Mouse (Mus musculus) hindbrain, postnatal 0 days (tissue): Measurements from ENCODE around the gene Ccdc189. TPM values are rescaled to one million over a fixed set of nuclear protein-coding genes. Genes with fewer than 3 reads are reported as not detected.

Experiments used
- ATAC-seq: fragments of 200-750 bp; cut with Nextera tagmentation; 2 replicates; pipeline ENCODE4 v1.8.0; 2017; ENCODE audit warnings: mild to moderate bottlenecking, moderate TSS enrichment, moderate library complexity
- DNase-seq: peaks from one replicate; pipeline ENCODE4 v3.0.0-alpha.2; 2015; ENCODE audit warnings: low spot score
- H3K27ac ChIP-seq: fragments of 300-500 bp; sonication (generic); 2 replicates; pipeline ENCODE4 v1.5.1; 2014; ENCODE audit warnings: mild to moderate bottlenecking
- H3K27me3 ChIP-seq: fragments of 300-500 bp; sonication (generic); 2 replicates; pipeline ENCODE4 v1.6.1; 2014; ENCODE audit warnings: low read length, mixed read lengths; ENCODE audit not compliant: insufficient read depth
- H3K36me3 ChIP-seq: fragments of 300-500 bp; sonication (generic); 2 replicates; pipeline ENCODE4 v1.6.1; 2014; ENCODE audit warnings: low read length, mixed read lengths; ENCODE audit not compliant: insufficient read depth
- H3K4me1 ChIP-seq: fragments of 300-500 bp; sonication (generic); 2 replicates; pipeline ENCODE4 v1.6.1; 2014; ENCODE audit warnings: antibody characterized with exemption, low read length, mixed read lengths; ENCODE audit not compliant: insufficient read depth
- H3K4me2 ChIP-seq: fragments of 300-500 bp; sonication (generic); 2 replicates; pipeline ENCODE4 v1.6.1; 2014; ENCODE audit warnings: low read depth, mild to moderate bottlenecking, low read length, moderate library complexity, mixed read lengths
- H3K4me3 ChIP-seq: fragments of 300-500 bp; sonication (generic); 2 replicates; pipeline ENCODE4 v1.5.1; 2014; ENCODE audit warnings: low read length
- H3K9ac ChIP-seq: fragments of 300-500 bp; sonication (generic); replicated peaks from 2 replicates; pipeline ENCODE4 v1.6.1; 2014; ENCODE audit warnings: mild to moderate bottlenecking, low read length, moderate library complexity, mixed read lengths
- H3K9me3 ChIP-seq: fragments of 300-500 bp; sonication (generic); 2 replicates; pipeline ENCODE4 v1.6.1; 2016; ENCODE audit warnings: low read length, mixed read lengths
- CTCF ChIP-seq: IDR thresholded peaks from 2 replicates; pipeline ENCODE4 v1.5.1; 2016; ENCODE audit warnings: antibody characterized with exemption, control low read depth, low read depth
- WGBS: fragments of 180-500 bp; shearing (Covaris S2); extraction: QIAGEN DNeasy Blood & Tissue Kit; methylation state at CpG from one replicate; pipeline ENCODE4 v1.1.7; 2014; 5-methylcytosine and 5-hydroxymethylcytosine counted together
- polyA plus RNA-seq: library from polyadenylated mRNA; unstranded; fragments of >200 nt; fragmentation: Nextera tagmentation; extraction: Ambion mirVana; gene quantifications from 2 replicates; pipeline ENCODE4 v1.2.1, GENCODE M21; 2015
- total RNA-seq: library from RNA; depleted of rRNA; stranded (reverse); fragments of >200 nt; gene quantifications from 2 replicates; pipeline ENCODE4 v1.2.3, GENCODE M21; 2014; rRNA removed

Gene Ccdc189
- total and polyA plus RNA-seq, 2 experiments from 2014 or later, result 9.2 to 10.9 TPM

- Histone ChIP-seq H3K4me2 (no peak within 1 kb of the TSS), H3K9me3 (no peaks in the 10 kb centered on the region), H3K4me1 (no peaks in the 10 kb centered on the region), H3K4me3 (no peak within 1 kb of the TSS), H3K36me3 (peaks cover 45% of the 10 kb centered on the region), H3K27ac (no peak within 1 kb of the TSS), H3K27me3 (no peaks in the 10 kb centered on the region), H3K9ac (no peak within 1 kb of the TSS)
- DNase-seq (no peak), ATAC-seq (no peak)
- TF ChIP-seq CTCF, result no peak
- 89% methylated on average over 5 of the region's 5 CpGs for WGBS
These were observed 27.0 kb downstream of the Ccdc189 start, which contains the start of gene Tmem265 for GRCm38 (mm10) chr7:127561340-127561858. Tmem265 (plus strand) TSS chr7:127561390.

DNA sequence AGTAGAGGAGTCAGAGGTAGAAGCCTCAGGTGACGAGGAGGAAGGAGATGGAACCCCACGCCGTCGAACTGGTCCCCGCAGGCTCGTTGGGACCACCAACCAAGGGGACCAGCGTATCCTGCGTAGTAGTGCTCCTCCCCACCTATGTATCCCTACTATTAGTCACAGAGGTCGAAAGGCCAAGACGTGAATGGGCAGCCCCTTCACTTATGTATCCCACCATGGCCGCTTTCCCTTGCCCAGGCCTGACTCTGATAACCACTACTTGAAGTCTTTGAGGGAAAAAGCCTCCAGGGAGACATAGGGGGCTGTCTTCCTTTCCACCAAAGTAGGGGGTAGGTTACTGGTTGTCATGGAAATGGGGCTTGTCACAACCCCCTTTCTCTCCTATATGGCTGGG lies 27.8 kb downstream of the Ccdc189 start:
- no peak overlapping the region for H3K27ac ChIP-seq
- DNase-seq, result no peak
- H3K4me2 ChIP-seq, result no peak overlapping the region
- WGBS, result 95% methylated on average over 11 of the region's 11 CpGs
- H3K27me3 ChIP-seq, result no peaks in the 10 kb centered on the region
- no peaks in the 10 kb centered on the region for H3K4me1 ChIP-seq
- H3K36me3 ChIP-seq, result peaks cover 51% of the 10 kb centered on the region
- no peak overlapping the region for H3K9ac ChIP-seq
- H3K9me3 ChIP-seq, result no peaks in the 10 kb centered on the region
- TF ChIP-seq CTCF, result no peak
- H3K4me3 ChIP-seq, result no peak overlapping the region
- no peak for ATAC-seq

DNA sequence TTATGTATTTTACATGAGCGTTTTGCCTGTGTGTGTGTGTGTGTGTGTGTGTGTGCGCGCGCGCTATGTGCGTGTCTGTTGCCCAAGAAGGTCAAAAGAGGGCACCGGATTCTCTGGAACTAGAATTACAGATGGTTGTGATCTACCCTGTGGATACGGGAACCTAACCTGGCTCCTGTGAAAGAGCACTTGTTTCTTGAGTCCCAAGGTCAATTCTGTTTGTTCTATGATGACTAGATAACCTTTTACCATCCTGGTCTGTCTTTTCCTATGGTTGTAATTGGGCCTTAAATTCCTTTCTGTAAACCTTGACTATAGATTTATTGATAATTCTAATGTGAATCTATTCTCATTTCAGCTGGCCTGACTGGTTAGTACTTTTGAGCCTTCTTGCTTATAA lies 36.8 kb downstream of the Ccdc189 start:
- DNase-seq, result no peak
- H3K27ac ChIP-seq, result no peak overlapping the region
- ATAC-seq, result no peak
- H3K36me3 ChIP-seq, result peaks cover 71% of the 10 kb centered on the region
- 95% methylated on average over 8 of the region's 8 CpGs for WGBS
- no peak overlapping the region for H3K4me3 ChIP-seq
- no peaks in the 10 kb centered on the region for H3K4me1 ChIP-seq
- H3K4me2 ChIP-seq, result no peak overlapping the region
- no peaks in the 10 kb centered on the region for H3K9me3 ChIP-seq
- TF ChIP-seq CTCF, result no peak
- no peak overlapping the region for H3K9ac ChIP-seq
- no peaks in the 10 kb centered on the region for H3K27me3 ChIP-seq

- DNase-seq, result peak; percentile 61
- peaks cover 69% of the 10 kb centered on the region for H3K36me3 ChIP-seq
- no peaks in the 10 kb centered on the region for H3K4me1 ChIP-seq
- ATAC-seq, result no peak
- H3K4me2 ChIP-seq, result no peak overlapping the region
- H3K9ac ChIP-seq, result no peak overlapping the region
- H3K27ac ChIP-seq, result no peak overlapping the region
- H3K27me3 ChIP-seq, result no peaks in the 10 kb centered on the region
- H3K9me3 ChIP-seq, result no peaks in the 10 kb centered on the region
- no peak overlapping the region for H3K4me3 ChIP-seq
- WGBS, result 66% methylated on average over 15 of the region's 15 CpGs
- no peak for TF ChIP-seq CTCF
These were observed 39.1 kb downstream of the Ccdc189 start for GRCm38 (mm10) chr7:127549116-127549835.

DNA sequence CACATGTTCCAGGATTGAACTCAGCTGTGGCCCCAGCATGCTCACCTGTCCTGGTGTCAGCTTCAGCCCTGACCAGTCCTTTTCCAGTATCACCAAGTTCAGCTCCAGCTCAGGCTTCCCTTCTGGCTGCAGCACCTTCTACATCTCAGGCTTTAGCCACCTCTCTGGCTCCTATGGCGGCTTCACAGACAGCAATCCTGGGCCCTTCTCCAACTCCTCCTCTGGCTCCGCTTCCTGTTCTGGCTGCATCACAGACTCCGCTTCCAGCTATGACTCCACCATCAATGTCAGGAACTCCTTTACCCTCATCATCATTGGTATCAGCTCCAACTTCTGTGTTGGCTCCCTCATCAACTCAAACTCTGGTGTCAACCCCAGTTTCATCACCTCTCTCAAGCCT lies 46.7 kb downstream of the Ccdc189 start:
- Histone ChIP-seq H3K27me3 (no peaks in the 10 kb centered on the region), H3K27ac (no peak overlapping the region), H3K4me1 (no peaks in the 10 kb centered on the region), H3K4me2 (no peak overlapping the region), H3K36me3 (peaks cover 86% of the 10 kb centered on the region), H3K9ac (no peak overlapping the region), H3K9me3 (no peaks in the 10 kb centered on the region), H3K4me3 (no peak overlapping the region)
- ATAC-seq, result no peak
- no peak for DNase-seq
- 95% methylated on average over 3 of the region's 3 CpGs for WGBS
- no peak for TF ChIP-seq CTCF

Other genes with a start within 250 kb of the Ccdc189 start
- gene Zfp768, start 243.0 kb downstream of the Ccdc189 start, total RNA-seq, result 47.7 and 53.6 TPM in 2 replicates
- 13.4 and 15.7 TPM in 2 replicates for gene Zfp768, start 243.0 kb downstream of the Ccdc189 start, polyA plus RNA-seq
- 7.9 and 10.0 TPM in 2 replicates for gene Zfp747, start 212.5 kb downstream of the Ccdc189 start, total RNA-seq
- gene Zfp747, start 212.5 kb downstream of the Ccdc189 start, polyA plus RNA-seq, result 4.0 and 4.5 TPM in 2 replicates
- 2.7 and 5.5 TPM in 2 replicates for gene 9130019O22Rik, start 201.4 kb downstream of the Ccdc189 start, total RNA-seq
- gene 9130019O22Rik, start 201.4 kb downstream of the Ccdc189 start, polyA plus RNA-seq, result 1.2 and 1.8 TPM in 2 replicates
- 13.8 and 15.5 TPM in 2 replicates for gene E430018J23Rik, start 195.0 kb downstream of the Ccdc189 start, total RNA-seq
- 1.8 and 2.2 TPM in 2 replicates for gene E430018J23Rik, start 195.0 kb downstream of the Ccdc189 start, polyA plus RNA-seq
- gene Zfp764, start 181.8 kb downstream of the Ccdc189 start, total RNA-seq, result 4.0 and 5.0 TPM in 2 replicates
- gene Zfp764, start 181.8 kb downstream of the Ccdc189 start, polyA plus RNA-seq, result 2.7 and 3.0 TPM in 2 replicates
- gene Zfp688, start 166.5 kb downstream of the Ccdc189 start, total RNA-seq, result 15.0 and 22.1 TPM in 2 replicates
- 31.7 and 33.2 TPM in 2 replicates for gene Zfp688, start 166.5 kb downstream of the Ccdc189 start, polyA plus RNA-seq
- gene Zfp689, start 139.4 kb downstream of the Ccdc189 start, total RNA-seq, result 8.6 and 9.4 TPM in 2 replicates
- 7.7 and 7.9 TPM in 2 replicates for gene Zfp689, start 139.4 kb downstream of the Ccdc189 start, polyA plus RNA-seq
- 57.2 and 58.5 TPM in 2 replicates for gene Prr14, start 129.0 kb downstream of the Ccdc189 start, total RNA-seq
- 27.0 and 31.4 TPM in 2 replicates for gene Prr14, start 129.0 kb downstream of the Ccdc189 start, polyA plus RNA-seq
- gene Fbrs, start 109.4 kb downstream of the Ccdc189 start, total RNA-seq, result 36.6 and 40.7 TPM in 2 replicates
- 10.4 and 12.1 TPM in 2 replicates for gene Fbrs, start 109.4 kb downstream of the Ccdc189 start, polyA plus RNA-seq
- gene Srcap, start 76.6 kb downstream of the Ccdc189 start, total RNA-seq, result 49.0 and 174 TPM in 2 replicates
- 29.4 and 29.7 TPM in 2 replicates for gene Srcap, start 76.6 kb downstream of the Ccdc189 start, polyA plus RNA-seq
- gene Gm42715, start 69.0 kb downstream of the Ccdc189 start, total RNA-seq, result 18.9 and 27.6 TPM in 2 replicates
- gene Gm42715, start 69.0 kb downstream of the Ccdc189 start, polyA plus RNA-seq, result 11.1 and 11.2 TPM in 2 replicates
- 5.7 and 20.5 TPM in 2 replicates for gene Tmem265, start 27.2 kb downstream of the Ccdc189 start, total RNA-seq
- gene Tmem265, start 27.2 kb downstream of the Ccdc189 start, polyA plus RNA-seq, result 7.1 and 9.2 TPM in 2 replicates
- 63.1 and 71.4 TPM in 2 replicates for gene Phkg2, start 15.3 kb downstream of the Ccdc189 start, total RNA-seq
- 58.2 and 65.0 TPM in 2 replicates for gene Phkg2, start 15.3 kb downstream of the Ccdc189 start, polyA plus RNA-seq
- gene Rnf40, start 172 bp upstream of the Ccdc189 start, total RNA-seq, result 33.6 and 34.6 TPM in 2 replicates
- 35.6 and 36.2 TPM in 2 replicates for gene Rnf40, start 172 bp upstream of the Ccdc189 start, polyA plus RNA-seq
- gene Zfp629, start 27.2 kb upstream of the Ccdc189 start, total RNA-seq, result 36.2 and 40.0 TPM in 2 replicates
- gene Zfp629, start 27.2 kb upstream of the Ccdc189 start, polyA plus RNA-seq, result 12.1 and 12.3 TPM in 2 replicates
- gene Bcl7c, start 120.3 kb upstream of the Ccdc189 start, total RNA-seq, result 86.8 and 105 TPM in 2 replicates
- 48.8 and 50.9 TPM in 2 replicates for gene Bcl7c, start 120.3 kb upstream of the Ccdc189 start, polyA plus RNA-seq
- gene Ctf1, start 124.1 kb upstream of the Ccdc189 start, total RNA-seq, result 9.0 and 10.7 TPM in 2 replicates
- gene Ctf1, start 124.1 kb upstream of the Ccdc189 start, polyA plus RNA-seq, result 3.8 and 4.0 TPM in 2 replicates
- gene Ctf2, start 143.6 kb upstream of the Ccdc189 start, total RNA-seq, result not detected in 2 replicates
- gene Ctf2, start 143.6 kb upstream of the Ccdc189 start, polyA plus RNA-seq, result 0.13 TPM in 1 of 2 replicates, not detected in the other
- gene Fbxl19, start 155.9 kb upstream of the Ccdc189 start, total RNA-seq, result 191 and 192 TPM in 2 replicates
- 6.8 and 7.0 TPM in 2 replicates for gene Fbxl19, start 155.9 kb upstream of the Ccdc189 start, polyA plus RNA-seq
- gene Orai3, start 181.2 kb upstream of the Ccdc189 start, total RNA-seq, result 20.0 and 35.8 TPM in 2 replicates
- 10.8 and 11.3 TPM in 2 replicates for gene Orai3, start 181.2 kb upstream of the Ccdc189 start, polyA plus RNA-seq
- 17.8 and 18.2 TPM in 2 replicates for gene Setd1a, start 188.1 kb upstream of the Ccdc189 start, total RNA-seq
- gene Setd1a, start 188.1 kb upstream of the Ccdc189 start, polyA plus RNA-seq, result 10.5 and 16.0 TPM in 2 replicates
- 0.05 and 2.9 TPM in 2 replicates for gene Gm49388, start 197.0 kb upstream of the Ccdc189 start, total RNA-seq
- gene Gm49388, start 197.0 kb upstream of the Ccdc189 start, polyA plus RNA-seq, result not detected in 2 replicates
- gene Hsd3b7, start 212.0 kb upstream of the Ccdc189 start, total RNA-seq, result 11.0 and 12.1 TPM in 2 replicates
- 10.3 and 11.3 TPM in 2 replicates for gene Hsd3b7, start 212.0 kb upstream of the Ccdc189 start, polyA plus RNA-seq
- 4.0 and 9.6 TPM in 2 replicates for gene Stx4a, start 235.7 kb upstream of the Ccdc189 start, total RNA-seq
- 28.4 and 31.8 TPM in 2 replicates for gene Stx4a, start 235.7 kb upstream of the Ccdc189 start, polyA plus RNA-seq
- 69.7 and 72.7 TPM in 2 replicates for gene Stx1b, start 236.0 kb upstream of the Ccdc189 start, total RNA-seq
- 66.6 and 76.3 TPM in 2 replicates for gene Stx1b, start 236.0 kb upstream of the Ccdc189 start, polyA plus RNA-seq